Mouse (Mus musculus) ES-E14 (cell line): Measurements from ENCODE around the gene Olfr149. TPM values are rescaled to one million over a fixed set of nuclear protein-coding genes. Genes with fewer than 3 reads are reported as not detected.

Experiments
- DNase-seq: peaks from one replicate; pipeline ENCODE4 v3.0.0-alpha.2; 2013; ENCODE audit warnings: low read depth, low spot score
- H3K27ac ChIP-seq: 2 replicates; pipeline ENCODE4 v1.5.1; 2012; ENCODE audit warnings: low read depth, mild to moderate bottlenecking, low read length, moderate library complexity, mixed read lengths; ENCODE audit not compliant: poor library complexity, insufficient read depth, severe bottlenecking
- H3K36me3 ChIP-seq: 2 replicates; pipeline ENCODE4 v1.6.1; 2012; ENCODE audit warnings: mild to moderate bottlenecking, low read length, moderate library complexity, mixed read lengths; ENCODE audit not compliant: control insufficient read depth, poor library complexity, insufficient read depth, severe bottlenecking
- H3K4me1 ChIP-seq, 2 experiments: fragments of 150-350 bp in 1 of 2; sonication (generic) in 1 of 2; 2 replicates each; pipeline ENCODE4 v1.6.1; 2012; ENCODE audit warnings: low read length in 2 of 2, mild to moderate bottlenecking in 1 of 2, mixed read lengths in 1 of 2; ENCODE audit not compliant: control insufficient read depth in 2 of 2, insufficient read depth in 2 of 2, poor library complexity in 1 of 2
- H3K4me3 ChIP-seq, 2 experiments: fragments of 150-350 bp in 1 of 2; sonication (generic) in 1 of 2; 2 replicates each; pipeline ENCODE4 v1.5.1; 2012; ENCODE audit warnings: low read length in 2 of 2, low read depth in 1 of 2, mild to moderate bottlenecking in 1 of 2, mixed read lengths in 1 of 2; ENCODE audit not compliant: insufficient read depth in 1 of 2, poor library complexity in 1 of 2, severe bottlenecking in 1 of 2
- H3K9ac ChIP-seq: 2 replicates; pipeline ENCODE4 v1.6.1; 2012; ENCODE audit warnings: low read depth, mild to moderate bottlenecking, low read length, mixed read lengths; ENCODE audit not compliant: poor library complexity, insufficient read depth, severe bottlenecking
- H3K9me3 ChIP-seq: fragments of 150-350 bp; sonication (generic); 2 replicates; pipeline ENCODE4 v1.6.1; 2012; ENCODE audit warnings: low read depth, mild to moderate bottlenecking, low read length; ENCODE audit not compliant: control insufficient read depth, insufficient read depth
- CHD2 ChIP-seq: IDR thresholded peaks from 2 replicates; pipeline ENCODE4 v1.6.1; 2014; ENCODE audit warnings: mild to moderate bottlenecking, low read depth, low read length, inconsistent platforms
- HCFC1 ChIP-seq: IDR thresholded peaks from 2 replicates; pipeline ENCODE4 v1.6.1; 2012; ENCODE audit warnings: low read length, inconsistent platforms, borderline replicate concordance; ENCODE audit not compliant: insufficient read depth
- MAFK ChIP-seq: IDR thresholded peaks from 2 replicates; pipeline ENCODE4 v1.6.1; 2014; ENCODE audit warnings: mild to moderate bottlenecking, low read depth, low read length, inconsistent platforms; ENCODE audit not compliant: insufficient read depth
- ZC3H11A ChIP-seq: IDR thresholded peaks from 2 replicates; pipeline ENCODE4 v1.6.1; 2012; ENCODE audit warnings: low read depth, mild to moderate bottlenecking, inconsistent platforms, low read length, borderline replicate concordance
- ZNF384 ChIP-seq: IDR thresholded peaks from 2 replicates; pipeline ENCODE4 v1.6.1; 2012; ENCODE audit warnings: low read depth, low read length, inconsistent platforms
- in situ Hi-C, 2 experiments: fragments of 600-800 bp; cut with MboI; formaldehyde crosslinking; loops; one replicate each; pipeline ENCODE4 v1.15.1; 2025; ENCODE audit warnings: low sequenced_read_pairs in 2 of 2, inconsistent platforms in 1 of 2; ENCODE audit not compliant: unreplicated experiment in 2 of 2
- total RNA-seq: library from RNA; depleted of rRNA; stranded (reverse); fragments of 300-350 nt; gene quantifications from 2 replicates; pipeline ENCODE4 v1.2.3, GENCODE M21; 2012; rRNA removed

Gene Olfr149
- total RNA-seq, 1 experiment = not detected

DNA sequence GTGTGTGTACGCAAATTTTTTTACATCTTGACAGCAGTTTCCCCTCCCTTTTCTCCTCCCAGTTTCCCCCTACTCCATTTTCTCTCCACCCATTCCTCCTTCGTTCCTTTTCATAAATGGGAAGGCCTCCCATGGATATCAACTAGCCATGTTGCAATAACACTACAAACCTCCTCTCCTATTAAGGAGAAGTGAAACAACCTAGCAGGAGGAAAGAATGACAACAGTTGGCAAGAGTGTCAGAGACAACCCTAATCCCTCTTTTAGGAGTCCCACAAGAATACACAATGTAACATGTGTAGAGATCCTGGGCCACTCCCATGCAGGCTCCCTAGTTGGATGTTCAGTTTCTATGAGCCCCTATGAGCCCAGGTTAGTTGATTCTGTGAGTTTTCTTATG, 32.1 kb downstream of the Olfr149 start:
- H3K9ac ChIP-seq = no peak overlapping the region
- no peaks in the 10 kb centered on the region for H3K36me3 ChIP-seq
- no peaks in the 10 kb centered on the region for H3K4me1 ChIP-seq
- H3K9me3 ChIP-seq = no peaks in the 10 kb centered on the region
- no peak for TF ChIP-seq ZNF384
- TF ChIP-seq MAFK = no peak
- no peak for TF ChIP-seq CHD2
- no peak for TF ChIP-seq HCFC1
- TF ChIP-seq ZC3H11A = no peak
- in situ Hi-C loops = no loop called here
- H3K27ac ChIP-seq = no peak overlapping the region
- H3K4me3 ChIP-seq = no peak overlapping the region
- no peak for DNase-seq

DNA sequence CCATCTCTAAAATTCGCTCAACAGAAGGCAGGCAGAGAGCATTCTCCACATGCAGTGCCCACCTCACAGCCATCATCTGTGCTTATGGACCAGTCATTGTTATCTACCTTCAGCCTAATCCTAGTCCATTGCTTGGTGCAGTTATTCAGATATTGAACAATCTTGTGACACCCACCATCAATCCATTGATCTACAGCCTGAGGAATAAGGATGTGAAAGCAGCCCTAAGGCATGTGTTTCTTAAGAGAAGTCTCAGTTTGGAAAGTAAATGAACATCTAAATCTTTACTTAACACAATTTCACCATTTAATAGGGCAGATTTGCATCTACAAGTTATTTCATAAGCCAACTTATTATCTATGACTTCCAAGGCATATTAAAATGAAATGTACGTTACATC, 37.2 kb downstream of the Olfr149 start:
- TF ChIP-seq CHD2 (no peak), HCFC1 (no peak), ZNF384 (no peak), ZC3H11A (no peak), MAFK (no peak)
- Histone ChIP-seq H3K9me3 (no peaks in the 10 kb centered on the region), H3K4me1 (no peaks in the 10 kb centered on the region), H3K9ac (no peak overlapping the region), H3K27ac (no peak overlapping the region), H3K4me3 (no peak overlapping the region), H3K36me3 (no peaks in the 10 kb centered on the region)
- no peak for DNase-seq
- in situ Hi-C loops = no loop called here

DNA sequence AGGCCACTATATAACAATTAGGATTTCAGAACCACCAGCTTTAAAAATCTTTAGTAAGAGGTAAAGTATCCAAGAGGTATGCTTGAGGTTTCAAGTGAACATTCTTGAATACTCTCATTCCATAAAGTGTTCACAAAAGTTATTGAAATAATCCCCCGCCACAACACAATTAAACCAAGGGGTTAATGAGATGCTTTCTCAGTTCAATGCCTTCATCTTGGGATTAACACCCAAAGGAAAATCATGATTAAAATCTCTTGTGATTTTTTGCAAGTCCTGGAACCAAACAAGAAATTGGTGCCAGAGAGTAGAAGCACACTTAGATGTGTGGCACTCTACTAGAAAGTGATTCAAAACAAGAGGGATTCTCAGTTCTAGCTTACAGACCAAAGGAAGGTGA, 40.0 kb downstream of the Olfr149 start, which contains the start of gene Olfr963:
TSS of gene Olfr963 (plus strand) at position 301 of the 400 bp plus-strand sequence.
- Histone ChIP-seq H3K27ac (no peak within 1 kb of the TSS), H3K4me3 (no peak within 1 kb of the TSS), H3K4me1 (no peaks in the 10 kb centered on the region), H3K36me3 (no peaks in the 10 kb centered on the region), H3K9me3 (no peaks in the 10 kb centered on the region), H3K9ac (no peak within 1 kb of the TSS)
- TF ChIP-seq HCFC1 (no peak), ZC3H11A (no peak), MAFK (no peak), ZNF384 (no peak), CHD2 (no peak)
- no peak for DNase-seq
- in situ Hi-C loops = no loop called here

DNA sequence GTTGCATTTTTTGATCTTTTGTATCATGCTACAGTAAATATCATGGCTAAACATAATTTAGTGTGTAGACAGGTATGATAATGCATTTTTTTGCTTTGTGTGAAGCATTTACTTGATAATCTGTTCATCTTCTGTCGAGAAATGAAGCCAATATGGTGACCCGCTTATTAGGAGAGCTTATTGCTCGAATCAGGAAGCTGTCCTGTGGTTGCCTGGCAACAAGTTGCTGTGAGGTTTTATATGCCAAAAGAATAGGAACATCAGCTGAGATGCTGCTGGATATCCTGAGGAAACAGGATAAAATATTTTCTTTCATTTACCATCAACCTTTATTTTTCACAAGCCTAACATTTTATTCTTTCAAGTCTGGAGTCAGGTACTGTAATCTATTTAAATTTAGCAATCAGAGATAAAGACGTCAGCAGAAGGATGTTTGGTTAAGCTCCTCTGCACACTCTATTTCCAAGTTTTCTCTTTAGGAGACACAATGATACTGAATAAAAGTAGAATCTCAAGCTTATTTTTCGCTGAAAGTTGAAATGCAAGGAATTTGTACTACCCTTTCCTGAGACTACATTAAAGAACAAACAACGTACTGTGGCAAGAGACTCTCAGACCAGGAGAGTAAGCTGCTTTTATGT, 52.0 kb downstream of the Olfr149 start:
- no peak overlapping the region for H3K27ac ChIP-seq
- in situ Hi-C loops = no loop called here

More for the DNA sequence above, 52.0 kb downstream of the Olfr149 start:
- Histone ChIP-seq H3K4me1 (no peaks in the 10 kb centered on the region), H3K9me3 (no peaks in the 10 kb centered on the region), H3K4me3 (no peak overlapping the region), H3K36me3 (no peaks in the 10 kb centered on the region), H3K9ac (no peak overlapping the region)
- DNase-seq = no peak
- TF ChIP-seq ZNF384 = no peak
- TF ChIP-seq HCFC1 = no peak
- no peak for TF ChIP-seq ZC3H11A
- no peak for TF ChIP-seq MAFK
- no peak for TF ChIP-seq CHD2

Other genes with a start within 250 kb of the Olfr149 start
- not detected in 2 replicates for gene Olfr955, start 235.2 kb downstream of the Olfr149 start, total RNA-seq
- not detected in 2 replicates for gene Olfr44, start 213.1 kb downstream of the Olfr149 start, total RNA-seq
- not detected in 2 replicates for gene Olfr957, start 191.3 kb downstream of the Olfr149 start, total RNA-seq
- gene Olfr958, start 153.1 kb downstream of the Olfr149 start, total RNA-seq = not detected in 2 replicates
- not detected in 2 replicates for gene Olfr959, start 131.5 kb downstream of the Olfr149 start, total RNA-seq
- 0.74 and 2.0 TPM in 2 replicates for gene AW551984, start 102.7 kb downstream of the Olfr149 start, total RNA-seq
- gene Olfr148, start 96.5 kb downstream of the Olfr149 start, total RNA-seq = not detected in 2 replicates
- not detected in 2 replicates for gene Olfr960, start 85.7 kb downstream of the Olfr149 start, total RNA-seq
- not detected in 2 replicates for gene Olfr961, start 62.0 kb downstream of the Olfr149 start, total RNA-seq
- not detected in 2 replicates for gene Olfr963, start 39.9 kb downstream of the Olfr149 start, total RNA-seq
- gene Olfr965, start 4.2 kb upstream of the Olfr149 start, total RNA-seq = not detected in 2 replicates
- not detected in 2 replicates for gene Olfr150, start 23.9 kb upstream of the Olfr149 start, total RNA-seq
- not detected in 2 replicates for gene Olfr967, start 39.1 kb upstream of the Olfr149 start, total RNA-seq
- gene Olfr968, start 76.1 kb upstream of the Olfr149 start, total RNA-seq = 0.05 TPM in 1 of 2 replicates, not detected in the other
- not detected in 2 replicates for gene Olfr969, start 83.8 kb upstream of the Olfr149 start, total RNA-seq
- not detected in 2 replicates for gene Olfr970, start 101.7 kb upstream of the Olfr149 start, total RNA-seq
- gene Olfr971, start 129.8 kb upstream of the Olfr149 start, total RNA-seq = not detected in 2 replicates
- not detected in 2 replicates for gene Olfr972, start 159.3 kb upstream of the Olfr149 start, total RNA-seq
- gene Olfr229, start 200.2 kb upstream of the Olfr149 start, total RNA-seq = not detected in 2 replicates
- not detected in 2 replicates for gene Olfr974, start 230.4 kb upstream of the Olfr149 start, total RNA-seq
- gene Olfr975, start 244.9 kb upstream of the Olfr149 start, total RNA-seq = not detected in 2 replicates